Mouse (Mus musculus): ENCODE measurements at regions not wholly inside any gene's neighbourhood (a gene's known extent, or its start where the extent isn't known, plus 50 kb on each side); places are given as distances from the start of the nearest gene placed in this dataset.
A peak's percentile ranks its signal among the peaks of the same experiment; 100 is the strongest.

DNA sequence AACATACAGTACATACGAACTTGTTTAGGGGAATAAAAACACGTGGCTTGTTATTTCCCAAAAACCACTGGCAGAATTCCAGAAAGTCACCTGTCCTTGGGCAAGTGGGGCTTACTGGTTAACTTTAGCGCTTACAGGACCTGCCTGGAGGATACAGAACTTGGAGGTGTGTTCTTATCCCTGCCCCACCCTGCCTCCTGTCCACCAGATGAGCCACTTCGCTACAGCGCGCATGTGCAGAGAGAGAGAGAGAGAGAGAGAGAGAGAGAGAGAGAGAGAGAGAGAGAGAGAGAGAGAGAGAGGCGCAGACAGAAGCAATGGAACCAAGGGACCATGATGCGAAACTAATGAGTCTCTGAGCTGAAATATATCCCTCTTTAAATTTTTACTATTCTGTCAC is 214.7 kb upstream of the Pkdcc start:
- no peak overlapping the region for H3K4me3 ChIP-seq (ENCODE audit: low read depth, low read length)
- no peak for DNase-seq (ENCODE audit: low spot score)
- ATAC-seq (ENCODE audit: low FRiP score, low TSS enrichment) = no peak
- H3K27me3 ChIP-seq (ENCODE audit: control insufficient read depth, insufficient read depth, low read length) = no peaks in the 10 kb centered on the region
- H3K9ac ChIP-seq (ENCODE audit: low read length) = no peak overlapping the region
- TF ChIP-seq CTCF (IDR thresholded peaks at IDR 0.05; ENCODE audit: low read depth) (no peak), EP300 (optimal IDR thresholded peaks at IDR 0.05) (no peak)
- H3K27ac ChIP-seq (replicated peaks) = no peak overlapping the region
- H3K4me1 ChIP-seq (replicated peaks; ENCODE audit: control insufficient read depth, insufficient read depth) = no peaks in the 10 kb centered on the region
- no peaks in the 10 kb centered on the region for H3K36me3 ChIP-seq (ENCODE audit: control insufficient read depth, insufficient read depth, low read length)
- 69% methylated on average over 8 of the region's 8 CpGs for WGBS
- no peaks in the 10 kb centered on the region for H3K9me3 ChIP-seq (ENCODE audit: control insufficient read depth, low read length)
- H3K4me2 ChIP-seq (replicated peaks; ENCODE audit: low read depth) = no peak overlapping the region

DNA sequence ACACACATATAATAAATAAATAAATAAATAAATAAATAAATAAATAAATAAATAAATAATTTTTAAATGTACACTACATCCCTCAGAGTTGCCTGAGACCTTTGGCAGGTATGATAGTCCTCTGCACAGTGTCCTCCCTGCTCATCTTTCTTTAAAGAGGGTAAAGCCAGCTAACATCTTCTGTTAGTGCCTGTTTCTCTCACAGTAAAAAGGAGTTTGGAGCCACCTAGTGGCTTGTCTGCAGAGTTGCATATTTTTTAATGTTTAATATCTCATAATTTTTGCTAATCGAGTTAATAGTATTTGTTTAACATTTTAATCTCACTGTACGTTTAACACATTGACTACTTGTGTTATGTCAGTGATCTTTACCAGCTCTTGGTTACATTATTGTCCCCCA is 213.5 kb upstream of the Pkdcc start:
- no peak for TF ChIP-seq EP300 (optimal IDR thresholded peaks at IDR 0.05)
- TF ChIP-seq CTCF (IDR thresholded peaks at IDR 0.05; ENCODE audit: low read depth) = peak; percentile 82; the same call in 1 of the 2 replicates
- no peaks in the 10 kb centered on the region for H3K36me3 ChIP-seq (ENCODE audit: control insufficient read depth, insufficient read depth, low read length)
- H3K27me3 ChIP-seq (ENCODE audit: control insufficient read depth, insufficient read depth, low read length) = no peaks in the 10 kb centered on the region
- no peak for ATAC-seq (ENCODE audit: low FRiP score, low TSS enrichment)
- H3K4me1 ChIP-seq (replicated peaks; ENCODE audit: control insufficient read depth, insufficient read depth) = no peaks in the 10 kb centered on the region
- no peaks in the 10 kb centered on the region for H3K9me3 ChIP-seq (ENCODE audit: control insufficient read depth, low read length)
- 0% methylated on average over 2 of the region's 2 CpGs for WGBS
- H3K9ac ChIP-seq (ENCODE audit: low read length) = no peak overlapping the region
- DNase-seq (ENCODE audit: low spot score) = no peak
- H3K4me3 ChIP-seq (ENCODE audit: low read depth, low read length) = no peak overlapping the region
- H3K27ac ChIP-seq (replicated peaks) = no peak overlapping the region
- no peak overlapping the region for H3K4me2 ChIP-seq (replicated peaks; ENCODE audit: low read depth)

DNA sequence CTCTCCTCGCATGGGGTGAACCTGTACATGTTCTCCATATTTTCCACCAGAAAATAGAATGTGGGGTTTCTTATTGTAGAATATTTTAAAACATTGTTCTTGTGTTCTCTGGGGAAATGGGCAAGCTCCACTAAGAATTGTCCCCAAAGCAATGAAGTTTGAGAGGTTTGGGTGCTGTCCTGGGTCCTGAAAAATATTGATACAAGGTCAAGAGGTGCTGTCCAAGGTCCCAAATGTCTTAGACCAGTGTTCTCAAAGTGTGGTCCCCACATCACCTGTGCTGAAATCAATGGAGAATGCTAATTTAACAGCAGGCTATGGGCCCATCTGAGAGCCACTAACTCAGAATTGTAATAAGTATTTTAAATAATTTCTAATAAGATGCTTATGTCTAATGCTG is 204.2 kb upstream of the Pkdcc start:
- Histone ChIP-seq H3K4me1 (replicated peaks; ENCODE audit: control insufficient read depth, insufficient read depth) (no peaks in the 10 kb centered on the region), H3K27ac (replicated peaks) (no peak overlapping the region), H3K9me3 (ENCODE audit: control insufficient read depth, low read length) (no peaks in the 10 kb centered on the region), H3K4me3 (ENCODE audit: low read depth, low read length) (no peak overlapping the region), H3K4me2 (replicated peaks; ENCODE audit: low read depth) (no peak overlapping the region), H3K27me3 (ENCODE audit: control insufficient read depth, insufficient read depth, low read length) (no peaks in the 10 kb centered on the region), H3K36me3 (ENCODE audit: control insufficient read depth, insufficient read depth, low read length) (no peaks in the 10 kb centered on the region), H3K9ac (ENCODE audit: low read length) (no peak overlapping the region)
- TF ChIP-seq CTCF (IDR thresholded peaks at IDR 0.05; ENCODE audit: low read depth) (no peak), EP300 (optimal IDR thresholded peaks at IDR 0.05) (no peak)
- 87% methylated on average over 1 of the region's 1 CpGs for WGBS
- ATAC-seq (ENCODE audit: low FRiP score, low TSS enrichment) (no peak), DNase-seq (ENCODE audit: low spot score) (no peak)

DNA sequence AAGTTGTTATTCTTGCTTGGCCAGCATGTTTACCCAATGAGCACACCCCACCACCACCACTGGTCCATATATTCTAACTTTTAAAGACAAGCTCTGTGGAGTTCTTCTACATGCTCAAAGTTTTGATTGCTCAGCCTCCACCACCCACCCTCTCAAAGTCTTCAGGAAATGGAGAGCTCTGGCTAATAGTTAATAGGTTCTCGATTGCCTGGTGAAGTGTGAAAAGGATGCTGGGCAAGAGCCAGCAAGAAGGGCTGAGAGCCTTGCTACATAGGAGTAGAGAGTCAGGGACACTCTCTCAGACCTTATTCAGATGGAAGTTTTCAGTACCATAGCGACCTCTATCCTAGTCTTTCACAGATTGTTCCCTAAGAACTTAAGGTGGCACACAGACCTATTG is 199.4 kb upstream of the Pkdcc start:
- Histone ChIP-seq H3K9me3 (ENCODE audit: control insufficient read depth, low read length) (no peaks in the 10 kb centered on the region), H3K4me2 (replicated peaks; ENCODE audit: low read depth) (no peak overlapping the region), H3K27ac (replicated peaks) (no peak overlapping the region), H3K36me3 (ENCODE audit: control insufficient read depth, insufficient read depth, low read length) (no peaks in the 10 kb centered on the region), H3K27me3 (ENCODE audit: control insufficient read depth, insufficient read depth, low read length) (no peaks in the 10 kb centered on the region), H3K9ac (ENCODE audit: low read length) (no peak overlapping the region), H3K4me3 (ENCODE audit: low read depth, low read length) (no peak overlapping the region), H3K4me1 (replicated peaks; ENCODE audit: control insufficient read depth, insufficient read depth) (peaks cover 2% of the 10 kb centered on the region; the same call in 1 of the 2 replicates)
- TF ChIP-seq CTCF (IDR thresholded peaks at IDR 0.05; ENCODE audit: low read depth) (no peak), EP300 (optimal IDR thresholded peaks at IDR 0.05) (no peak)
- ATAC-seq (ENCODE audit: low FRiP score, low TSS enrichment) (no peak), DNase-seq (ENCODE audit: low spot score) (no peak)
- 52% methylated on average over 2 of the region's 2 CpGs for WGBS

GRCm38 (mm10) chr17:83016936-83017335 is 198.2 kb upstream of the Pkdcc start:
- Histone ChIP-seq H3K4me2 (replicated peaks; ENCODE audit: low read depth) (no peak overlapping the region), H3K36me3 (ENCODE audit: control insufficient read depth, insufficient read depth, low read length) (no peaks in the 10 kb centered on the region), H3K4me3 (ENCODE audit: low read depth, low read length) (no peak overlapping the region), H3K4me1 (replicated peaks; ENCODE audit: control insufficient read depth, insufficient read depth) (peaks cover 3% of the 10 kb centered on the region; the same call in 1 of the 2 replicates), H3K27ac (replicated peaks) (no peak overlapping the region), H3K9me3 (ENCODE audit: control insufficient read depth, low read length) (no peaks in the 10 kb centered on the region), H3K9ac (ENCODE audit: low read length) (no peak overlapping the region), H3K27me3 (ENCODE audit: control insufficient read depth, insufficient read depth, low read length) (no peaks in the 10 kb centered on the region)
- 99% methylated on average over 5 of the region's 5 CpGs for WGBS
- no peak for ATAC-seq (ENCODE audit: low FRiP score, low TSS enrichment)
- no peak for DNase-seq (ENCODE audit: low spot score)
- no peak for TF ChIP-seq EP300 (optimal IDR thresholded peaks at IDR 0.05)
- no peak for TF ChIP-seq CTCF (IDR thresholded peaks at IDR 0.05; ENCODE audit: low read depth)

- Histone ChIP-seq H3K36me3 (ENCODE audit: control insufficient read depth, insufficient read depth, low read length) (no peaks in the 10 kb centered on the region), H3K27me3 (ENCODE audit: control insufficient read depth, insufficient read depth, low read length) (no peaks in the 10 kb centered on the region), H3K9me3 (ENCODE audit: control insufficient read depth, low read length) (no peaks in the 10 kb centered on the region), H3K4me2 (replicated peaks; ENCODE audit: low read depth) (no peak overlapping the region), H3K4me1 (replicated peaks; ENCODE audit: control insufficient read depth, insufficient read depth) (peaks cover 3% of the 10 kb centered on the region; the same call in 1 of the 2 replicates), H3K9ac (ENCODE audit: low read length) (no peak overlapping the region), H3K27ac (replicated peaks) (no peak overlapping the region), H3K4me3 (ENCODE audit: low read depth, low read length) (no peak overlapping the region)
- ATAC-seq (ENCODE audit: low FRiP score, low TSS enrichment) (peak; percentile 47; the same call in 1 of the 2 replicates), DNase-seq (ENCODE audit: low spot score) (no peak)
- no peak for TF ChIP-seq EP300 (optimal IDR thresholded peaks at IDR 0.05)
- TF ChIP-seq CTCF (IDR thresholded peaks at IDR 0.05; ENCODE audit: low read depth) = no peak
- 42% methylated on average over 5 of the region's 5 CpGs for WGBS
These were observed 195.8 kb upstream of the Pkdcc start for GRCm38 (mm10) chr17:83019267-83019666.

Measured in stomach, postnatal 0 days (tissue).